Mouse (Mus musculus) liver, adult 2 months (tissue): ENCODE measurements around the gene Nebl.

Experiments
- CTCF ChIP-seq: fragments of 200-500 bp; IDR thresholded peaks from 2 replicates; pipeline ENCODE4 v1.5.1; 2011; ENCODE audit warnings: low read depth, low read length, control low read depth
- POLR2A ChIP-seq: fragments of 200-500 bp; IDR thresholded peaks from 2 replicates; pipeline ENCODE4 v1.6.1; 2011; ENCODE audit warnings: low read length, control low read depth; ENCODE audit not compliant: insufficient read depth; ENCODE audit errors: extremely low read depth

- TF ChIP-seq CTCF (no peak), POLR2A (no peak)
Observed at GRCm38 (mm10) chr2:17460434-17460833, 270.8 kb downstream of the Nebl start.
